Mouse (Mus musculus) retina, embryonic 14.5 days (tissue): Measurements from ENCODE around the gene Pik3cg.
A peak's percentile ranks its signal among the peaks of the same experiment; 100 is the strongest.

Experiments used
- DNase-seq: peaks from one replicate; pipeline ENCODE4 v3.0.0-alpha.2; 2015; ENCODE audit warnings: low spot score

Gene Pik3cg

GRCm38 (mm10) chr12:32143151-32143550 lies 65.3 kb downstream of the Pik3cg start:
- DNase-seq: no peak

- DNase-seq: no peak
Observed at GRCm38 (mm10) chr12:32141766-32142165, 66.7 kb downstream of the Pik3cg start.

GRCm38 (mm10) chr12:32138831-32139230 lies 69.6 kb downstream of the Pik3cg start:
- no peak for DNase-seq

GRCm38 (mm10) chr12:32138362-32138761 lies 70.1 kb downstream of the Pik3cg start:
- DNase-seq: no peak

- DNase-seq: no peak
Observed at GRCm38 (mm10) chr12:32137542-32137941, 70.9 kb downstream of the Pik3cg start.

GRCm38 (mm10) chr12:32127599-32128507 lies 80.6 kb downstream of the Pik3cg start:
- DNase-seq: peak; percentile 51

- DNase-seq: no peak
Observed at GRCm38 (mm10) chr12:32127158-32127557, 81.3 kb downstream of the Pik3cg start.

GRCm38 (mm10) chr12:32124456-32124855 lies 84.0 kb downstream of the Pik3cg start:
- DNase-seq: no peak

- no peak for DNase-seq
Observed at GRCm38 (mm10) chr12:32124030-32124429, 84.4 kb downstream of the Pik3cg start.

- no peak for DNase-seq
Observed at GRCm38 (mm10) chr12:32123559-32123958, 84.9 kb downstream of the Pik3cg start.
